Mouse (Mus musculus) C2C12 (cell line): Measurements from ENCODE around the gene Ogdhl. TPM values are rescaled to one million over a fixed set of nuclear protein-coding genes. Genes with fewer than 3 reads are reported as not detected.

ENCODE experiments used
- H3K27me3 ChIP-seq: one replicate; pipeline ENCODE4 v1.6.1; 2011; ENCODE audit not compliant: control insufficient read depth, insufficient read depth, insufficient read length
- H3K36me3 ChIP-seq: one replicate; pipeline ENCODE4 v1.6.1; 2011; ENCODE audit not compliant: control insufficient read depth, insufficient read depth
- H3K4me3 ChIP-seq: one replicate; pipeline ENCODE4 v1.5.1; 2011; ENCODE audit warnings: mild to moderate bottlenecking, control low read depth; ENCODE audit not compliant: poor library complexity, insufficient read depth, severe bottlenecking
- H3K79me2 ChIP-seq: one replicate; pipeline ENCODE4 v1.6.1; 2011; ENCODE audit not compliant: control insufficient read depth, insufficient read depth
- H3K79me3 ChIP-seq: one replicate; pipeline ENCODE4 v1.6.1; 2011; ENCODE audit warnings: low read depth, control low read depth
- H3ac ChIP-seq: one replicate; pipeline ENCODE3; 2011; ENCODE audit warnings: low read depth; ENCODE audit not compliant: control insufficient read depth, insufficient read length
- CEBPB ChIP-seq: IDR thresholded peaks from one replicate; pipeline ENCODE4 v1.6.1; 2011; ENCODE audit warnings: low read depth, mild to moderate bottlenecking, control low read depth, moderate library complexity
- CTCF ChIP-seq: IDR thresholded peaks from one replicate; pipeline ENCODE4 v1.5.1; 2011; ENCODE audit not compliant: control insufficient read depth, insufficient read depth, insufficient read length
- FOSL1 ChIP-seq: IDR thresholded peaks from one replicate; pipeline ENCODE4 v1.8.0; 2011; ENCODE audit warnings: mild to moderate bottlenecking, low read length; ENCODE audit not compliant: poor library complexity, insufficient read depth, severe bottlenecking
- MAX ChIP-seq: IDR thresholded peaks from one replicate; pipeline ENCODE4 v1.6.1; 2011; ENCODE audit warnings: mild to moderate bottlenecking, control low read depth
- MYOD1 ChIP-seq: IDR thresholded peaks from one replicate; pipeline ENCODE4 v1.6.1; 2011; ENCODE audit warnings: low read depth; ENCODE audit not compliant: control insufficient read depth, insufficient read length
- MYOG ChIP-seq: IDR thresholded peaks from one replicate; pipeline ENCODE4 v1.6.1; 2011; ENCODE audit not compliant: control insufficient read depth, insufficient read length; ENCODE audit errors: extremely low read depth
- USF1 ChIP-seq: IDR thresholded peaks from one replicate; pipeline ENCODE4 v1.6.1; 2011; ENCODE audit warnings: low read depth, mild to moderate bottlenecking, control low read depth, moderate library complexity
- long read RNA-seq, 2 experiments: library from polyadenylated mRNA; unstranded; transcript quantifications; one replicate each; pipeline ENCODE4 v2.0.0; 2019 to 2020
- polyA plus RNA-seq: library from polyadenylated mRNA; unstranded; fragments of >200 nt; fragmentation: generic; extraction: Trizol; gene quantifications from one replicate; pipeline ENCODE4 v1.2.1, GENCODE M21; 2012; ENCODE audit warnings: missing spikeins

The Ogdhl gene
- 5.7 TPM for polyA plus RNA-seq
- long read RNA-seq, experiment 1: 0 reads
- long read RNA-seq, experiment 2, partial matches to known transcripts: 0 of 2 reads
- long read RNA-seq, experiment 2, other reads (novel, unspliced or antisense): 2 of 2 reads

DNA sequence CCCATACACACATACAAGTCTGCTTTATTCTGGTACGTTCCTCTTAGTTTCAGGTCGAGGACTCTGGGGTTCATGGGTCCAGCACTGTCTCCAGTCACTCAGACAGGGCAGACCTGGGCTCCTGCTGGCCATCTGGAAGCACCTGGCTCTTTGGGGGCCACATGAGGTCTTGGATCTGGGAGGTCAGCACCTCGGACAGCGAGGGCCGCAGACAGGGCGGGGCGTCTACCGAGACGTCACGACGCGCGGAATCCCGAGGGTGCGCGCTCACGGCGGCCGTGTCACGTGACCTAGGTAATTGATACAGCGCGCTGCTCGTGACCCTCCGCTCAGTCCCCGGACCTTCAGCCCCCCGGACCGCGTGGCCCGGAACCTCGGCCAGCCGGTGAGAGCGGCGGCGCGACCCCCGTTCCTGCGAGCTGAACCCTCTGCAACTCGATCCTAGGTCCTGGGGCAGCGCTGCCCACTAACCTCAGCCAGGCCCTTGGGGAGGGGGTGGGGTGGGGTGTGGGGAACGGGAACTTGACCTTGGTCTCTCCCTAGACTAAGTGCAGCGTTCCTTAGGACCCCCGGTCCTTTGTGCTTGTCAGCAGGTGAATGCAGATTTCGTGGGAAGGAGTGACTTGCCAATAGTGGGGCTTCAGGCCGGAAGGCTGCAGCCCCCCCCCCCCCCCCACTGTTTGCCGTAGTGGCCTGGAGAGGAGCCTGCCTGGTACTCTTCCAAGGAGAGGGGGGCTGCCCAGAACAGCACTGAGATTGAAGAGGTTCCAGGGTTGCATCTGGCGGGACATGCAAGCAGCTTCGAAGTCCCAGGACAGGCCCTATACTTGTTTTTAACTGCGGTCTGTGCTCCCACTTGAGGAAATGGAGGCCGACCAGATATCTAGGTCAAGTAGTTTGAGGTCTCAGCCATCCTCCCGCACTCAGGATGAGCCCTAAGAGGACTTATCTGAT, at the start of gene Ogdhl:
Ogdhl (plus strand) TSS at position 288 of the 954 bp plus-strand sequence.
- H3K79me3 ChIP-seq: no peaks in the 10 kb centered on the region
- no peaks in the 10 kb centered on the region for H3K36me3 ChIP-seq
- TF ChIP-seq FOSL1 (no peak), USF1 (peak; percentile 87), MYOD1 (no peak), MYOG (no peak), CTCF (no peak), CEBPB (no peak)
- peaks cover 4% of the 10 kb centered on the region for H3K27me3 ChIP-seq
- peak within 1 kb of the TSS; percentile 40 for H3K4me3 ChIP-seq
- H3ac ChIP-seq: peak within 1 kb of the TSS; percentile 41
- H3K79me2 ChIP-seq: no peaks in the 10 kb centered on the region

DNA sequence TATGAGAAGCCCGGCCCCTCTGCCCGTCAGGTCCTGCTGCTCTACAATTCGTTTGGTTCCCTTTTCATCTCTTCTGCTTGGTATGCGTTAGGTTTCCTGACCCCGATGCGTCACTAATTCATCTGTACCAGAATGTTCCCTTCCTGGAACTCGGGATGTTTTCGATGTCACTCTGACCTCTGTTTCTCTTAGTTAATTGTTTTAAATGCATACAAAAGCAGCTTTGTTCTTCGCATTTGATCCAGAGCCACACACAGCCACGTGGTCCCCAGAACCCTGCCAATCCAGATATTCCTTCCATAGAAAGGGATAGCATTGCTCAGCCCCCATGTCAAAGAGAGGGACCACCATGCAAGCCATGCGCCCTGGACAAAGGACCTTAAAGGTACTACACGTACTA, 20.2 kb upstream of the Ogdhl start:
- no peak overlapping the region for H3ac ChIP-seq
- TF ChIP-seq CTCF: no peak
- TF ChIP-seq CEBPB: no peak
- TF ChIP-seq MAX: no peak
- H3K27me3 ChIP-seq: no peaks in the 10 kb centered on the region
- no peaks in the 10 kb centered on the region for H3K79me3 ChIP-seq
- no peaks in the 10 kb centered on the region for H3K79me2 ChIP-seq
- no peak overlapping the region for H3K4me3 ChIP-seq
- peaks cover 17% of the 10 kb centered on the region for H3K36me3 ChIP-seq

DNA sequence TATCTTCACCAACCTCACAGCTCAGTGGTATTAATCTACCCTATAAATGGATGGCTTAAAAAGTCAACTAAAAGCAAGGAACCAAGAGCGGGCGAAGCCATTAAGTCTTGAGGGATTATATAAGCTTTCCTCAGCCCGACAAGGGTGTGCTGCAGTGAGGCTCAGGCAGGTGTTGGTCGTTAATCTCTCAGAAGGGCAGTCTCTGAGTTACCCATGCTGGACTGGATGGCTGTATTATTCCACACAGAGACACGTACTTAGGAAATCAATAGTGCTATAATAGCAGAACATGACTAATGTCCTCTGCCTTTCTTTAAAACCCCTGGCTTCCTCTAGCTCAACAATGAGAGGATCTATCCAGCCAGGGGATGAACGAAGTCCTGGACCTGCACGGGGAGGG, 19.4 kb upstream of the Ogdhl start:
- Histone ChIP-seq H3ac (no peak overlapping the region), H3K79me2 (no peaks in the 10 kb centered on the region)

DNA sequence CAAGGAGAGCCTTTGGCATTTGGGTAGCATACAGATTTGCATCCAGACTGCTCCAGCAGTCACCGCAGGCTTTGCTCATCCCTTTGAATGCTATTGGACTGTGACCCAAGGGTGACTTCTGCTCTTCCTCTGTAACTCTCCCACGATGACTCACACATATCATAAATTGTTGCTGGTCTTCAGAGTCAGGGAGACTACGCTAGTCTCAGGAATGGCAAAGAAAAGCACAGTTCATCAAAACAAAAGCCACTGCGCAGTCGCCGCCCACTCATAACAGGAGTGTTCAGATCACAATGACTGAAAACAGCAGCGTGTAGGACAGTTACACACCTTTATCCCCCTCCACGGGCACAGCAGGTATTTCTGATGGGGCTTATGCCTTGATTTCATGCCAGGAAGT, 16.9 kb upstream of the Ogdhl start:
- H3K79me2 ChIP-seq: no peaks in the 10 kb centered on the region
- no peaks in the 10 kb centered on the region for H3K79me3 ChIP-seq
- no peak overlapping the region for H3ac ChIP-seq
- no peak overlapping the region for H3K4me3 ChIP-seq
- no peaks in the 10 kb centered on the region for H3K27me3 ChIP-seq
- H3K36me3 ChIP-seq: peaks cover 10% of the 10 kb centered on the region
- TF ChIP-seq CTCF (no peak), CEBPB (no peak), USF1 (no peak), MYOD1 (no peak), MYOG (no peak), MAX (no peak), FOSL1 (no peak)

More for the DNA sequence above, 19.4 kb upstream of the Ogdhl start:
- Histone ChIP-seq H3K4me3 (no peak overlapping the region), H3K27me3 (no peaks in the 10 kb centered on the region), H3K79me3 (no peaks in the 10 kb centered on the region), H3K36me3 (peaks cover 17% of the 10 kb centered on the region)
- TF ChIP-seq FOSL1 (no peak), MYOG (no peak), USF1 (no peak), CEBPB (no peak), MYOD1 (no peak)

DNA sequence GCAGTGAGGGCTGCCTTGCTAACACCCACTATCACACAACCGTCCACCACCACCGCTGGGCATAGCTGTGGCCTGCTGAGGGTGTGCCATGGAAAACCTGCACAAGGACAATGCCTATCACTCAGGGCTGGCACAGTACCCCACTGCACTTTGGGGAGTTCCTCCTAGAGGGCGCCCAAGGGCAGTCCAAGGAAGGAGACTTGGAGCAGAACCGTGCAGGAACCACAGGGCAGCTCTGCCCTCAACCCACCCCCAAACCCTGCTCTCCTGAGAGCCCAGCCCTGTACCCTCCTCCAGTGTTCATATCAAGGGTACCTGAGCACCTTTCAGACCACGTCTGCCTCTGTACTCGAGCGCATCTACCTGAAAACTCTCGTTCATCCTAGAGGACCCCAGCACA, 11.9 kb upstream of the Ogdhl start:
- Histone ChIP-seq H3K79me2 (no peaks in the 10 kb centered on the region), H3ac (no peak overlapping the region), H3K4me3 (no peak overlapping the region), H3K79me3 (no peaks in the 10 kb centered on the region), H3K36me3 (no peaks in the 10 kb centered on the region), H3K27me3 (no peaks in the 10 kb centered on the region)
- TF ChIP-seq FOSL1 (no peak), MAX (no peak), USF1 (no peak), CTCF (peak; percentile 40), MYOG (no peak), CEBPB (no peak), MYOD1 (no peak)

DNA sequence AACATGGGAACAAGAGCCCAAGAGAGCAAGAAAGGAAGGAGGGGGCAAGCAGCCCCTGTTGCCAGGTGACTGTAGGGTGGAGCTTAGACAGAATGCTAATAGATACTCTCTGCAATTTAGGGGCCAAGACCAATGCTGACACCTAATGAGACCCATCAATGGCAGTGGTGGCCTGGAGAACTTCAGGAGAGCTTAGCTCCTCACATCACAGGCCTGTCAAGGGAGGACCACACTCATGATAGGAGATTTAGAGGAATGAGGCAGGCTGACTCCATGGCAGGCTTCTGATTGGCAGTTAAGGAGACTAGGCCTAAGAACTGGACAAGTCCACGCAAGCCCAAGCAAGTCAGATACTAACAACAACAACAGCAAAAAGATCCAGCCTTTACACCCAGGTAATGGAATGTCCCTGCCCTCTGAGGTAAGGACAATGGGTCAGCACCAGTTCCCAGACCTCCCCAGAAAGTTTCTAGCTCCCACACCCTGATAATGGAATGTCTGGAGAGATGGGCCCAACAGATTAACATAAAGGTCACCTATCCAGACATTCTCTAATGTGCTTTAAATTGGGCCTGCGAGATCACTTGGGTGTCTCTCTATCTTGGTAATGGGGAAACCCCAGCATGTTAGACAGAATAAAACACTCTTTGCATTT, 10.3 kb upstream of the Ogdhl start:
- H3ac ChIP-seq: no peak overlapping the region
- no peak overlapping the region for H3K4me3 ChIP-seq
- TF ChIP-seq MAX (no peak), CEBPB (no peak), USF1 (no peak), FOSL1 (no peak), MYOD1 (no peak), MYOG (no peak), CTCF (no peak)
- no peaks in the 10 kb centered on the region for H3K27me3 ChIP-seq
- H3K79me2 ChIP-seq: no peaks in the 10 kb centered on the region
- H3K36me3 ChIP-seq: no peaks in the 10 kb centered on the region
- no peaks in the 10 kb centered on the region for H3K79me3 ChIP-seq
